Mouse (Mus musculus) kidney, embryonic 16.5 days (tissue): Measurements from ENCODE around the gene Plin5. TPM values are rescaled to one million over a fixed set of nuclear protein-coding genes. Genes with fewer than 3 reads are reported as not detected.

ENCODE experiments used
- ATAC-seq: fragments of 200-750 bp; cut with Nextera tagmentation; 2 replicates; pipeline ENCODE4 v1.8.0; 2017; ENCODE audit warnings: moderate TSS enrichment; ENCODE audit not compliant: low FRiP score, low TSS enrichment
- H3K27ac ChIP-seq: fragments of 300-500 bp; sonication (generic); 2 replicates; pipeline ENCODE4 v1.5.1; 2014; ENCODE audit warnings: low read length
- H3K27me3 ChIP-seq: fragments of 300-500 bp; sonication (generic); 2 replicates; pipeline ENCODE4 v1.6.1; 2014; ENCODE audit warnings: low read length, control low read depth, mixed read lengths; ENCODE audit not compliant: insufficient read depth
- H3K36me3 ChIP-seq: fragments of 300-500 bp; sonication (generic); 2 replicates; pipeline ENCODE4 v1.6.1; 2014; ENCODE audit warnings: low read length, control low read depth, mixed read lengths; ENCODE audit not compliant: insufficient read depth
- H3K4me1 ChIP-seq: fragments of 300-500 bp; sonication (generic); 2 replicates; pipeline ENCODE4 v1.6.1; 2014; ENCODE audit warnings: low read length, control low read depth, mixed read lengths; ENCODE audit not compliant: insufficient read depth
- H3K4me2 ChIP-seq: fragments of 300-500 bp; sonication (generic); replicated peaks from 2 replicates; pipeline ENCODE4 v1.6.1; 2014; ENCODE audit warnings: low read depth, low read length
- H3K4me3 ChIP-seq: fragments of 300-500 bp; sonication (generic); 2 replicates; pipeline ENCODE4 v1.5.1; 2014; ENCODE audit warnings: mild to moderate bottlenecking, low read length
- H3K9ac ChIP-seq: fragments of 300-500 bp; sonication (generic); replicated peaks from 2 replicates; pipeline ENCODE4 v1.6.1; 2014; ENCODE audit warnings: low read length
- H3K9me3 ChIP-seq: fragments of 300-500 bp; sonication (generic); 2 replicates; pipeline ENCODE4 v1.6.1; 2016; ENCODE audit warnings: low read length, control low read depth
- WGBS: fragments of 180-500 bp; shearing (Covaris S2); extraction: QIAGEN DNeasy Blood & Tissue Kit; methylation state at CpG from one replicate; pipeline ENCODE4 v1.1.7; 2014; 5-methylcytosine and 5-hydroxymethylcytosine counted together
- polyA plus RNA-seq: library from polyadenylated mRNA; unstranded; fragments of >200 nt; fragmentation: Nextera tagmentation; extraction: Ambion mirVana; gene quantifications from 2 replicates; pipeline ENCODE4 v1.2.1, GENCODE M21; 2015

The Plin5 gene
- polyA plus RNA-seq, 1 experiment from 2014 or later, result 2.6 TPM

- no peaks in the 10 kb centered on the region for H3K4me1 ChIP-seq
- no peak for ATAC-seq
- no peak overlapping the region for H3K4me2 ChIP-seq
- H3K36me3 ChIP-seq, result peaks cover 59% of the 10 kb centered on the region
- H3K27me3 ChIP-seq, result no peaks in the 10 kb centered on the region
- no peak overlapping the region for H3K9ac ChIP-seq
- WGBS, result 90% methylated on average over 5 of the region's 5 CpGs
- no peaks in the 10 kb centered on the region for H3K9me3 ChIP-seq
- H3K4me3 ChIP-seq, result no peak overlapping the region
- no peak overlapping the region for H3K27ac ChIP-seq
Observed at GRCm38 (mm10) chr17:56102158-56102557, 15.2 kb downstream of the Plin5 start.

GRCm38 (mm10) chr17:56100811-56101210 lies 16.6 kb downstream of the Plin5 start:
- Histone ChIP-seq H3K4me2 (no peak overlapping the region), H3K9me3 (no peaks in the 10 kb centered on the region), H3K27me3 (no peaks in the 10 kb centered on the region), H3K27ac (no peak overlapping the region), H3K9ac (no peak overlapping the region), H3K4me3 (no peak overlapping the region), H3K36me3 (peaks cover 72% of the 10 kb centered on the region), H3K4me1 (no peaks in the 10 kb centered on the region)
- no peak for ATAC-seq
- WGBS, result 90% methylated on average over 3 of the region's 3 CpGs

- no peaks in the 10 kb centered on the region for H3K27me3 ChIP-seq
- no peaks in the 10 kb centered on the region for H3K9me3 ChIP-seq
- no peak overlapping the region for H3K27ac ChIP-seq
- H3K36me3 ChIP-seq, result peaks cover 73% of the 10 kb centered on the region
- H3K4me2 ChIP-seq, result no peak overlapping the region
- no peak overlapping the region for H3K4me3 ChIP-seq
- no peak for ATAC-seq
- no peaks in the 10 kb centered on the region for H3K4me1 ChIP-seq
- no peak overlapping the region for H3K9ac ChIP-seq
- 90% methylated on average over 15 of the region's 15 CpGs for WGBS
Observed at GRCm38 (mm10) chr17:56098711-56099572, 18.5 kb downstream of the Plin5 start.

- no peak overlapping the region for H3K9ac ChIP-seq
- H3K4me1 ChIP-seq, result no peaks in the 10 kb centered on the region
- H3K9me3 ChIP-seq, result no peaks in the 10 kb centered on the region
- no peaks in the 10 kb centered on the region for H3K27me3 ChIP-seq
- H3K4me2 ChIP-seq, result no peak overlapping the region
- H3K4me3 ChIP-seq, result no peak overlapping the region
- WGBS, result 94% methylated on average over 8 of the region's 8 CpGs
- no peak for ATAC-seq
- H3K27ac ChIP-seq, result no peak overlapping the region
- peaks cover 75% of the 10 kb centered on the region for H3K36me3 ChIP-seq
Observed at GRCm38 (mm10) chr17:56098180-56098579, 19.2 kb downstream of the Plin5 start.

GRCm38 (mm10) chr17:56096883-56097282 lies 20.5 kb downstream of the Plin5 start:
- no peak overlapping the region for H3K9ac ChIP-seq
- 89% methylated on average over 12 of the region's 12 CpGs for WGBS
- no peaks in the 10 kb centered on the region for H3K9me3 ChIP-seq
- no peaks in the 10 kb centered on the region for H3K27me3 ChIP-seq
- peaks cover 63% of the 10 kb centered on the region for H3K36me3 ChIP-seq
- no peaks in the 10 kb centered on the region for H3K4me1 ChIP-seq
- ATAC-seq, result no peak
- no peak overlapping the region for H3K4me3 ChIP-seq
- no peak overlapping the region for H3K4me2 ChIP-seq
- no peak overlapping the region for H3K27ac ChIP-seq

- no peak for ATAC-seq
- Histone ChIP-seq H3K4me1 (no peaks in the 10 kb centered on the region), H3K9ac (no peak overlapping the region), H3K4me3 (no peak overlapping the region), H3K36me3 (peaks cover 35% of the 10 kb centered on the region), H3K27me3 (no peaks in the 10 kb centered on the region), H3K27ac (no peak overlapping the region), H3K9me3 (no peaks in the 10 kb centered on the region), H3K4me2 (no peak overlapping the region)
- 95% methylated on average over 1 of the region's 1 CpGs for WGBS
Observed at GRCm38 (mm10) chr17:56092794-56093193, 24.6 kb downstream of the Plin5 start.

GRCm38 (mm10) chr17:56092312-56092711 lies 25.1 kb downstream of the Plin5 start:
- WGBS, result 89% methylated on average over 1 of the region's 1 CpGs
- H3K36me3 ChIP-seq, result peaks cover 33% of the 10 kb centered on the region
- H3K9me3 ChIP-seq, result no peaks in the 10 kb centered on the region
- ATAC-seq, result no peak
- no peaks in the 10 kb centered on the region for H3K4me1 ChIP-seq
- H3K27ac ChIP-seq, result no peak overlapping the region
- H3K27me3 ChIP-seq, result no peaks in the 10 kb centered on the region
- H3K4me2 ChIP-seq, result no peak overlapping the region
- H3K4me3 ChIP-seq, result no peak overlapping the region
- no peak overlapping the region for H3K9ac ChIP-seq

GRCm38 (mm10) chr17:56080781-56081585 lies 36.4 kb downstream of the Plin5 start:
- Histone ChIP-seq H3K27ac (peak overlapping the region; percentile 27; the same call in 1 of the 2 replicates), H3K9ac (peak overlapping the region; percentile 93), H3K9me3 (no peaks in the 10 kb centered on the region), H3K36me3 (peaks cover 7% of the 10 kb centered on the region; the same call in 1 of the 2 replicates), H3K4me1 (peaks cover 19% of the 10 kb centered on the region), H3K27me3 (no peaks in the 10 kb centered on the region), H3K4me2 (peak overlapping the region; percentile 96), H3K4me3 (peak overlapping the region; percentile 96)
- WGBS, result 4% methylated on average over 8 of the region's 8 CpGs
- peak; percentile 21; the same call in 1 of the 2 replicates for ATAC-seq

- H3K4me1 ChIP-seq, result peaks cover 25% of the 10 kb centered on the region
- no peaks in the 10 kb centered on the region for H3K9me3 ChIP-seq
- H3K36me3 ChIP-seq, result 0 out of 2 replicates have a peak, but pooled peaks cover 7% of the 10 kb centered on the region
- H3K4me3 ChIP-seq, result peak overlapping the region; percentile 96
- H3K4me2 ChIP-seq, result peak overlapping the region; percentile 96
- peak overlapping the region; percentile 36; the same call in 1 of the 2 replicates for H3K27ac ChIP-seq
- ATAC-seq, result no peak
- H3K9ac ChIP-seq, result peak overlapping the region; percentile 93
- H3K27me3 ChIP-seq, result no peaks in the 10 kb centered on the region
- 1% methylated on average over 11 of the region's 11 CpGs for WGBS
Observed at GRCm38 (mm10) chr17:56079921-56080320, 37.5 kb downstream of the Plin5 start.
